Mouse (Mus musculus) gastrocnemius, adult 8-10 months (tissue): Measurements from ENCODE around the gene Mpdu1. TPM values are rescaled to one million over a fixed set of nuclear protein-coding genes. Genes with fewer than 3 reads are reported as not detected.
"Not testable (repeated sequence)": the region's sequence is repeated elsewhere in the genome, so short reads cannot be mapped to it uniquely, and the experiment has no call there.

Experiments used
- DNase-seq, 2 experiments: peaks; one replicate each; pipeline ENCODE4 v3.0.0; 2022; ENCODE audit warnings: low spot score in 2 of 2
- microRNA-seq: library from miRNA; unstranded; fragments of <30 nt; microRNA quantifications from one replicate; pipeline ENCODE4 v1.2.0, GENCODE M21; 2022
- total RNA-seq, 4 experiments: library from RNA; stranded (reverse); gene quantifications; 2 replicates each; pipeline ENCODE4 v1.2.4; 2022

Gene Mpdu1
- total RNA-seq, 4 experiments from 2014 or later: 7.3 to 8.8 (median 8.3) TPM

DNA sequence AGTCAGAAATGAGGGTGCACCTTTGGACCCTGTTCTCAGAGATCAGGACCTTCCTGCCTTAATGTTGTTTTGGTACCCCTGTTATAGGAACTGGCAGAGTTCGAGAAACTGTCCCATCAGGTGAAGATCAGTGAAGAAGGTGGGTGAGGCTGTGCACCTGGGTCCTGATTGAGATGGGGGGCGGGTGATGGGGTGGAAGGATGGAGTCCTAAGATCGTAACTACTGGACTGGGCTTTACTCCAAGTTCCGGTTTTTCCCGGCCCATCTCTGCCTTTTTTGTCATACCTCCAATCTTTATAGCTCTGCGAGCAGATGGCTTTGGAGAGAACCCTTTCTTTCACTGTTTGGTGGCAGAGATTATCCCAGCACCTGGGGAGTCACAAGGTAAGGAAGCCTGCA is 40.0 kb downstream of the Mpdu1 start:
- no peak for DNase-seq

DNA sequence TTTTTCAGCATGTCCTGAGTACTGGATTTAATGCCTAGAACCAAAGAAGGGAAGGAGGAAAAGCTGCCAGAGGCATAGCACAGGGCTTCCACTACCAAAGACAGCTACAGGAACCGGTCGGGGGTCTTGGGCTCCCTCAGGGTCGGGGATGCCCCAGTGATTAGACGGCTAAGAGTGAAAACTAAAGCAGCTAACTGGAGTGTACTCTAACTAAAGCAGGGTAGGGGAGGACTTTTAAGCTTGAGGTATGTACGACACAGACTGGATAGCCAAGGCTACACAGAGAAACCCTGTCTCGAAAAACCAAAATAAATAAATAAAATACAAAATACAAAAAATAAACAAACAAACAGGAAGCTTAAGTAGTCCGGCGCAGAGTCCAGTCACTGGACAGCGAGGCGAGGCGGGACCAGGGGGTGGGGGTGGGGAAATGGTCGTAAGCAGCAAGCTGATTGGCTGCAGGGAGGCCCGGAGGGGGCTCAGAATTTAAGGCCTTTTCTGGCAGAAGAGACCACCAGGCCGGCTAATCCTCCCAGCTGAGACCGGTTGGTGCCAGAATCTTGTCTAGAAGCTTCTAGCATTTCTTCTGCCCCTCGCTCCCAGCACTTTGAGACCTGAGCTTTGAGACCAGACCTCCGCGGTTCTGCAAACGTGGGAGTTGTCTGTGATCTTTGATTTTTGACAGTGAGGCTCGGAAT is 40.7 kb downstream of the Mpdu1 start, which contains the start of gene Sat2:
Gene Sat2 (plus strand): TSS at position 454 of the 698 bp plus-strand sequence.
- no peak for DNase-seq

DNA sequence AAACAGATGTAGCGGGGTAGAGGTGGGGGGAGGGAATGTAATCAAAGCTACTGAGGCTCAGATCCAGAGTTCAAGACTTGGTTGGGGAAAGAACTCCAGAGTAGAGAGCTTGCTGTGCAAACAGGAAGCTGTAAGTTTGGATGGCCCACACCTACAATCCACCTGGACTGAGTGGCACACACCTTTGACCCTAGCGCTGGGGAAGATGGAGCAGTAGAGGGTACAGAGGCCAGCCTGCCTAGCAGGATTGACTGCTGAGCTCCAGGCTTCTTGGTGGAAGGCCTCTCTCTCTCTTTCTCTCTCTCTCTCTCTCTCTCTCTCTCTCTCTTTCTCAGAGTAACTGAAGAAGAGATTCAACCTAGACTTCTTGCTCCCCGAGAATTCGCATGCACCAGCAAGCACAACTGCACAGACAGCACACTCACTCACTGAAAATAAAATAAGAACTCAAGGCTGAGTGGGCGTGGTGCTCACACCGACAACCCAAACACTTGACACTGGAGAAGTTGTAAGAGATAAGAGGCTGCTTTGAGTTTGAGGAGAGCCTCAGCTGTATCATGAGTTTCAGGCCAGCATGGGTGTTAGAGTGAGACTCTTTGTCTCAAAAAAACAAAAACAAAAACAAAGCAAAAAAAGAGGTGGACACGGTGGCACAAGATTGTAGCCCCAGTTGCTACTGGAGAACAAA is 41.9 kb downstream of the Mpdu1 start:
- no peak for DNase-seq

DNA sequence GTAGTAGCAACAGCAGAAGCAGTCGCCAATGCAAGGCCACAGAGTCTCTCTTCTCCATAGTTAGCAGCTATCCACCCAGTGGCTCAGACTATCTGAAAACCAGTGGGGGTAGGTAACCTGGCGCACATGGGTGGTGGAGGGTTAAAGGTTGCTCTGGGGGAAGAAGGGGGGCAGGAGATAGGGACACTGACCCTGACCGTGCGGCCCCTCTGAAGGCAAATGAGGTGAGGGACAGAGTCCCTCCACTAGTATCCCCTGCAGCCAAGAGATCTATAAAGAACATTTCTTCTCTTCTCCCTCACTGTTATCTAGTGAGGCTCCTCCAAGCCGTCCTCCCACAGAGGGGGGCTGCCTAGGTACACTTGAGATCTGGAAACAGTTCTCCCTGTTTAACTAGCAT is 44.6 kb downstream of the Mpdu1 start, which contains the start of gene Shbg:
Gene Shbg (minus strand): TSS at position 101 of the 400 bp plus-strand sequence.
- DNase-seq: no peak

DNA sequence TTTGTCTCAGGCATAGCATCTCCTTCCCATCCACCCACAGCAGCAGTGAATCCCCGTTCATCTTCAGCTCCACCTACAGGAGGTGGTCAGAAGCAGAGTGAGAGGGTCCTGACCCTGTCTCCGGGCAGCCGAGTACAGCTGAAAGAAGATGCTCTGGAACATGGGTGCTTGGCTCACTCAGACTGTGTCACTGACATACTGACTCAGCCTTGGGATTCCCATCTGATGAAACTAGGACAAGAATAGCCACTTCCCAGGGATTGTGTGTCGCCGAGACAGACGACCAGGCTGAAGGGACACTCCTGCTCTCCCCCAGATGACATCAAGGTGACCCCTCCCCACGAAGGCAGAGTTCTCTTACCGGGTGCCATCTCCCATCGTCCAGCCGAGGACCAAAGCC is 45.7 kb downstream of the Mpdu1 start:
- DNase-seq: no peak

DNA sequence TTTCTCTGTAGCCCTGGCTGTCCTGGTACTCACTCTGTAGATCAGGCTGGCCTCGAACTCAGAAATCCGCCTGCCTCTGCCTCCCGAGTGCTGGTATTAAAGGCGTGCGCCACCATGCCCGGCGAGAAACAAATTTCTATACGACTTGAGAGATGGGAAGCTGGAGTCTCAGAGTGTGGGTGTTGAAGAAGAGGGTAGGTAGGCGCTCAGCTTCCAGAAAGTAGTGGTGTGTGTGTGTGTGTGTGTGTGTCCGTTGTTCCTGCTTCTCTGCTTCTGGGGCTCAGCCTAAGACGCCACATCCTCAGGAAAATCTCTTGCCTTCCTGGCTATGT is 48.2 kb downstream of the Mpdu1 start:
- DNase-seq: not testable (repeated sequence)

DNA sequence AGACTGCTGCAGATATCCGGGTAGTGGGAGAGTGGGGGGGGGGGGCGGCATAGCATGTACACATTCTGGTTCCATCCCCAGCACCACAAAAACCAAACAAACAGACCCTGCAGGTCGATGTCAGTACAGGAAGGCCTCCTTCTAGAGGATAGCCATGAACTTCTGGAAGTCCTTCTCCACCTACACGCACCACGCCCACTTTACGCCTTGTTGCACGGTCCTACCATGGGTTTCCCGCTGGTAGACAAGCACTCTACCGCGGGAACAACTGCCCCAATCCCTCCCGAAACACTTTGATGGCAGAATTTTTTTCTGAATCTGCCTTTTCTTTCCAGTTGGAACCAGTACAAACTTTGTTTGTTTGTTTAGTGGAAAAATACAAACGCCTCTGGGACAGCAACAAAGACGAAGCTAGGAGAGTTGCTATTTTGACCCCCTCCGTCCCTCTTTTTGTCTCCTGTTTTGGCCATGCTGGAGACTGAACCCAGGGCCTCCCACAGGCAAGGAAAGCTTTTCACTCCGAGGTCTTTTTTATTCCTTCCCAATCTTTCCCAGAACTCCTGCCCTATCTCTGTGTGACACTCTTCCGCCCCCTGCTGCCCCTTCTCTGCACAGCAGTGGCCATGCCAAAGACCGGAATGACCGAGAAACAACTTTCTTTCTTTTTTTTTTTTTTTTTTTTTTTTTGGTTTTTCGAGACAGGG is 48.7 kb downstream of the Mpdu1 start:
- peak; percentile 81 to 83 for DNase-seq

DNA sequence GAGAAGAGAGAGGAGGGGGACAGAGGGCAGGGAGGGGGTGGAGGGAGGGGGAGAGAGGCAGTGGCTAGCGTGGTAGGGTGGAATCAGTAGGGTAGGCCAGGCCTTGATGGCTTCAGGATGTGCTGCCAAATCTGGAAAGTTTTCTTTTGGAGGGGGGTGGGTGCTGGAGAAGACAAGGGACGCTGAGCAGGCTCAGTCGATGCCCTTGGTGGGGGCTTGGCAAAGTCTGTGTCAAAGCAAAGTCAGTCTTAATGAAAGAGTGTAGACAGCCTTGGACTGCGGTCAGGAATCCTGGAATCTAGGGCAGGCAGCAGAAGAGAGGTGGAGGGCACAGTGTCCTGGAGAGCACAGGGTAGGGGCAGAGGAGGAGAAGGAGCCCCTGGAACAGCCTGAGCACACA is 51.5 kb downstream of the Mpdu1 start:
- no peak for DNase-seq

DNA sequence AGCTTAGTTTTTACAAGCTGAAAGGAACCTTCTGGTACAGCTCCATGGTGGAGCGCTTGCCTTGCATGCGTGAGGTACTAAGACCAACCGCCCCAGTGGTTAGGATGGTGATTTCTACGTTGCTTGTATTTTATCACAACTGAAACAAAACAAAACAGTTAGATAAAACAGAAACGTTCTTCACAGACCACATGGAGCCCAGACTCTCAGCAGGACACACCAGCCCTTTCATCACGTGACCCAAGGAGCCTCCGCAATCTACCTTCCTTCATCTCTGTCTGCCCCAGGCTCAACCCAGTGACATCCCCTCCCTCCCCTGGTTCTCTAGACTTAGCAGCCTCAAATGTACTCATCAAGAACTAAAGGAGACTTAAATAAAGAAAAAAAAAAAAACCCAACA is 53.0 kb downstream of the Mpdu1 start:
- no peak for DNase-seq

DNA sequence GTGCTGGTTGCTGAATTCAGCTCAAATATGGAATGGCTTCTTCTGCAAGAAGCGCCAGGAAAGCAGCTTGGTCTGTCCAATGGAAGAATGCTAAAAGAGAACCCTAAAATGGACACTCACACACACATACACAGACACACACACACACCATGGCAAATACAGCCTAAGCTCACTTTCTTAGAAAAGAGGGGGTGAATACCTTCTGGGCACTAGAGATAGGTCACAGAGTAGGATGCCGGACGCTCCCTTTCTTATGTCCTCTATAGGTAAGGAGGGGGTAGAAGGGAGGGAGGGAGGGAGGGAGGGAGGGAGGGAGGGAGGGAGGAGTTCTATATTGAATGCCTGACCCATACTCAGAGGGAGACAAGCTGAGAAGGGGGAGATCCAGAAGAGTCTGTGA is 53.9 kb downstream of the Mpdu1 start:
- no peak for DNase-seq

DNA sequence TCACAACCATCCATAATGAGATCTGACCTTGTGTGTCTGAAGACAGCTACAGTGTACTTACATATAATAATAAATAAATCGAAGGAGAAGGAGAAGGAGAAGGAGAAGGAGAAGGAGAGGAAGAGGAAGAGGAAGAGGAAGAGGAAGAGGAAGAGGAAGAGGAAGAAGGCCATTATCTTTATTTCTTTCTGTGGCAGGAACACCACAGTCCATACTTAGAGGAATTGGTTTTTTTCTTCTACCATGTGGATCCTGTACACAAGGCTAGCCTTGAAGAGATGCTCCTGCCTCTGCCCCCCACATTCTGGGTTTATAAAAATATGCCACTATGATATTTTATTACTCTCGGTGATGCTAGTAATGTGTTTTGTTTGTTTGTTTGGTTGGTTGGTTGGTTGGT is 55.6 kb downstream of the Mpdu1 start:
- DNase-seq: no peak

Small RNA genes lying within 50 kb of the gene (microRNA-seq; reads per million reads assigned to microRNA genes)
- 4.2 reads per million for gene Mir1934
- gene Mir467f: not detected

Other genes with a start within 250 kb of the Mpdu1 start
- 10 to 100 TPM; 19.1 to 22.9 (median 20.8) TPM for gene Kdm6b, start 249.0 kb downstream of the Mpdu1 start, total RNA-seq
- gene Dnah2, start 113.5 kb downstream of the Mpdu1 start, total RNA-seq: under 1 TPM in 3 of 4 experiments, not detected in 1; 0.02 to 0.68 (median 0.05) TPM
- under 1 TPM; 0.31 to 0.46 (median 0.35) TPM for gene Efnb3, start 102.4 kb downstream of the Mpdu1 start, total RNA-seq
- gene Wrap53, start 82.4 kb downstream of the Mpdu1 start, total RNA-seq: 1 to 10 TPM; 3.3 to 4.4 (median 3.7) TPM
- gene Trp53, start 82.3 kb downstream of the Mpdu1 start, total RNA-seq: 10 to 100 TPM; 12.6 to 17.2 (median 13.8) TPM
- gene Atp1b2, start 56.7 kb downstream of the Mpdu1 start, total RNA-seq: 100 to 1,000 TPM; 333 to 372 (median 353) TPM
- not detected for gene Shbg, start 44.7 kb downstream of the Mpdu1 start, total RNA-seq
- 1 to 10 TPM; 1.4 to 3.8 (median 2.7) TPM for gene Sat2, start 40.6 kb downstream of the Mpdu1 start, total RNA-seq
- 100 to 1,000 TPM; 104 to 114 (median 108) TPM for gene Fxr2, start 29.7 kb downstream of the Mpdu1 start, total RNA-seq
- not detected for gene Sox15, start 7.3 kb downstream of the Mpdu1 start, total RNA-seq
- gene Cd68, start 3.5 kb upstream of the Mpdu1 start, total RNA-seq: 1 to 10 TPM in 3 of 4 experiments, under 1 TPM in 1; 0.73 to 3.7 (median 1.4) TPM
- gene Eif4a1, start 9.8 kb upstream of the Mpdu1 start, total RNA-seq: 100 to 1,000 TPM in 1 of 4 experiments, 10 to 100 TPM in 3; 81.9 to 109 (median 91.5) TPM
- gene Senp3, start 19.4 kb upstream of the Mpdu1 start, total RNA-seq: 10 to 100 TPM; 25.7 to 29.4 (median 28.3) TPM
- under 1 TPM in 3 of 4 experiments, not detected in 1; 0.48 to 0.56 (median 0.54) TPM for gene Tnfsf13, start 23.1 kb upstream of the Mpdu1 start, total RNA-seq
- gene Tnfsf12, start 33.2 kb upstream of the Mpdu1 start, total RNA-seq: 1 to 10 TPM; 6.0 to 9.0 (median 7.1) TPM
- 1 to 10 TPM; 1.3 to 1.7 (median 1.6) TPM for gene Tnfsfm13, start 33.5 kb upstream of the Mpdu1 start, total RNA-seq
- 10 to 100 TPM; 27.8 to 38.4 (median 35.3) TPM for gene Polr2a, start 96.0 kb upstream of the Mpdu1 start, total RNA-seq
- not detected for gene Slc35g3, start 99.3 kb upstream of the Mpdu1 start, total RNA-seq
- gene Zbtb4, start 103.3 kb upstream of the Mpdu1 start, total RNA-seq: 10 to 100 TPM; 35.6 to 40.3 (median 38.5) TPM
- gene Chrnb1, start 133.3 kb upstream of the Mpdu1 start, total RNA-seq: 10 to 100 TPM; 25.2 to 33.8 (median 28.9) TPM
- gene Fgf11, start 139.2 kb upstream of the Mpdu1 start, total RNA-seq: 1 to 10 TPM; 2.5 to 5.8 (median 4.0) TPM
- under 1 TPM; 0.17 to 0.31 (median 0.24) TPM for gene Tmem102, start 143.0 kb upstream of the Mpdu1 start, total RNA-seq
- not detected for gene Gm39566, start 152.7 kb upstream of the Mpdu1 start, total RNA-seq
- not detected for gene Spem2, start 155.8 kb upstream of the Mpdu1 start, total RNA-seq
- gene Spem1, start 159.5 kb upstream of the Mpdu1 start, total RNA-seq: not detected
- gene Nlgn2, start 175.1 kb upstream of the Mpdu1 start, total RNA-seq: 1 to 10 TPM; 1.3 to 2.4 (median 1.7) TPM
- 100 to 1,000 TPM; 143 to 214 (median 181) TPM for gene Tmem256, start 175.9 kb upstream of the Mpdu1 start, total RNA-seq
- 10 to 100 TPM in 2 of 4 experiments, 1 to 10 TPM in 2; 8.7 to 10.6 (median 9.4) TPM for gene Plscr3, start 183.7 kb upstream of the Mpdu1 start, total RNA-seq
- under 1 TPM in 1 of 4 experiments, not detected in 3; 0.31 TPM for gene Tnk1, start 196.1 kb upstream of the Mpdu1 start, total RNA-seq
- not detected for gene Tmem95, start 215.4 kb upstream of the Mpdu1 start, total RNA-seq
- 1 to 10 TPM in 2 of 4 experiments, under 1 TPM in 2; 0.97 to 1.3 (median 1.1) TPM for gene Kctd11, start 218.8 kb upstream of the Mpdu1 start, total RNA-seq
- under 1 TPM in 3 of 4 experiments, not detected in 1; 0.15 to 0.21 (median 0.19) TPM for gene Acap1, start 232.9 kb upstream of the Mpdu1 start, total RNA-seq
- 1 to 10 TPM in 1 of 4 experiments, under 1 TPM in 3; 0.22 to 1.1 (median 0.57) TPM for gene 2810408A11Rik, start 238.3 kb upstream of the Mpdu1 start, total RNA-seq
- gene Neurl4, start 238.4 kb upstream of the Mpdu1 start, total RNA-seq: 10 to 100 TPM; 21.6 to 31.3 (median 25.5) TPM